Mouse (Mus musculus) MEL (cell line): Measurements from ENCODE around the gene Myo1g. TPM values are rescaled to one million over a fixed set of nuclear protein-coding genes. Genes with fewer than 3 reads are reported as not detected.

ENCODE experiments used
- DNase-seq: peaks from one replicate; pipeline ENCODE4 v3.0.0; 2011; ENCODE audit warnings: low read depth, low spot score
- H3K27ac ChIP-seq: 2 replicates; pipeline ENCODE4 v1.5.1; 2012; ENCODE audit warnings: low read depth, mild to moderate bottlenecking, control low read depth, low read length, moderate library complexity; ENCODE audit not compliant: control insufficient read depth
- H3K27me3 ChIP-seq, 2 experiments: fragments of 150-350 bp in 1 of 2; sonication (generic) in 1 of 2; 2 replicates each; pipeline ENCODE4 v1.6.1; 2012; ENCODE audit warnings: low read length in 2 of 2, mild to moderate bottlenecking in 2 of 2, improper control_type of control experiment in 1 of 2, moderate library complexity in 1 of 2; ENCODE audit not compliant: insufficient read depth in 2 of 2, control insufficient read depth in 1 of 2
- H3K36me3 ChIP-seq, 2 experiments: 2 replicates each; pipeline ENCODE4 v1.6.1; 2012 to 2014; ENCODE audit warnings: low read length in 2 of 2, improper control_type of control experiment in 1 of 2, inconsistent platforms in 1 of 2, mild to moderate bottlenecking in 1 of 2; ENCODE audit not compliant: insufficient read depth in 2 of 2, control insufficient read depth in 1 of 2
- H3K4me1 ChIP-seq, 2 experiments: fragments of 150-350 bp in 1 of 2; sonication (generic) in 1 of 2; 2 replicates each; pipeline ENCODE4 v1.6.1; 2012; ENCODE audit warnings: low read length in 2 of 2, improper control_type of control experiment in 1 of 2, mild to moderate bottlenecking in 1 of 2; ENCODE audit not compliant: insufficient read depth in 2 of 2, control insufficient read depth in 1 of 2
- H3K4me3 ChIP-seq, 2 experiments: fragments of 150-350 bp in 1 of 2; sonication (generic) in 1 of 2; 2 replicates each; pipeline ENCODE4 v1.5.1; 2012; ENCODE audit warnings: low read depth in 2 of 2, low read length in 2 of 2, mild to moderate bottlenecking in 2 of 2, moderate library complexity in 2 of 2, control low read depth in 1 of 2, improper control_type of control experiment in 1 of 2; ENCODE audit not compliant: control insufficient read depth in 1 of 2, insufficient read depth in 1 of 2
- H3K79me2 ChIP-seq: 2 replicates; pipeline ENCODE4 v1.6.1; 2012; ENCODE audit warnings: mild to moderate bottlenecking, low read length, moderate library complexity; ENCODE audit not compliant: control insufficient read depth, poor library complexity, insufficient read depth
- H3K9ac ChIP-seq: 2 replicates; pipeline ENCODE4 v1.6.1; 2012; ENCODE audit warnings: low read depth, mild to moderate bottlenecking, control low read depth, low read length, moderate library complexity; ENCODE audit not compliant: control insufficient read depth, poor library complexity, severe bottlenecking
- H3K9me3 ChIP-seq: fragments of 150-350 bp; sonication (generic); replicated peaks from 2 replicates; pipeline ENCODE4 v1.6.1; 2012; ENCODE audit warnings: mild to moderate bottlenecking, low read length, improper control_type of control experiment, moderate library complexity; ENCODE audit not compliant: insufficient read depth
- BHLHE40 ChIP-seq: IDR thresholded peaks from 2 replicates; pipeline ENCODE4 v1.6.1; 2012; ENCODE audit warnings: low read depth, mild to moderate bottlenecking, inconsistent platforms, low read length, improper control_type of control experiment, borderline replicate concordance
- CHD1 ChIP-seq: IDR thresholded peaks from 2 replicates; pipeline ENCODE4 v1.6.1; 2012; ENCODE audit warnings: low read depth, mild to moderate bottlenecking, inconsistent platforms, low read length, improper control_type of control experiment
- E2F4 ChIP-seq: IDR thresholded peaks from 2 replicates; pipeline ENCODE4 v1.6.1; 2011; ENCODE audit warnings: low read depth, low read length, improper control_type of control experiment, borderline replicate concordance
- GABPA ChIP-seq: IDR thresholded peaks from 2 replicates; pipeline ENCODE4 v1.6.1; 2012; ENCODE audit warnings: low read depth, mild to moderate bottlenecking, inconsistent platforms, low read length, improper control_type of control experiment, moderate library complexity
- GATA1 ChIP-seq: IDR thresholded peaks from 2 replicates; pipeline ENCODE4 v1.6.1; 2011; ENCODE audit warnings: low read depth, low read length, improper control_type of control experiment
- KAT2A ChIP-seq: conservative IDR thresholded peaks from 2 replicates; pipeline ENCODE4 v1.6.1; 2012; ENCODE audit warnings: low read depth, low read length, improper control_type of control experiment, inconsistent platforms
- MAX ChIP-seq: IDR thresholded peaks from 2 replicates; pipeline ENCODE4 v1.6.1; 2011; ENCODE audit warnings: low read length, improper control_type of control experiment
- MXI1 ChIP-seq: IDR thresholded peaks from 2 replicates; pipeline ENCODE4 v1.6.1; 2011; ENCODE audit warnings: mild to moderate bottlenecking, low read depth, low read length, improper control_type of control experiment
- MYB ChIP-seq: IDR thresholded peaks from 2 replicates; pipeline ENCODE4 v1.6.1; 2011; ENCODE audit warnings: mild to moderate bottlenecking, low read depth, low read length, improper control_type of control experiment
- MYC ChIP-seq: IDR thresholded peaks from 2 replicates; pipeline ENCODE4 v1.6.1; 2011; ENCODE audit warnings: low read depth, mild to moderate bottlenecking, low read length, improper control_type of control experiment, moderate library complexity
- NELFE ChIP-seq: IDR thresholded peaks from 2 replicates; pipeline ENCODE4 v1.6.1; 2011; ENCODE audit warnings: low read depth, low read length, improper control_type of control experiment
- NRF1 ChIP-seq: IDR thresholded peaks from 2 replicates; pipeline ENCODE4 v1.6.1; 2014; ENCODE audit warnings: low read depth, mild to moderate bottlenecking, inconsistent platforms, low read length, improper control_type of control experiment, moderate library complexity; ENCODE audit not compliant: poor library complexity, insufficient read depth, severe bottlenecking
- POLR2AphosphoS2 ChIP-seq: IDR thresholded peaks from 2 replicates; pipeline ENCODE4 v1.6.1; 2011; ENCODE audit warnings: low read length, improper control_type of control experiment
- RAD21 ChIP-seq: IDR thresholded peaks from 2 replicates; pipeline ENCODE4 v1.6.1; 2011; ENCODE audit warnings: mild to moderate bottlenecking, low read depth, low read length, improper control_type of control experiment
- SMC3 ChIP-seq: IDR thresholded peaks from 2 replicates; pipeline ENCODE4 v1.6.1; 2011; ENCODE audit warnings: low read depth, low read length, improper control_type of control experiment
- TAL1 ChIP-seq: IDR thresholded peaks from 2 replicates; pipeline ENCODE4 v1.6.1; 2012; ENCODE audit warnings: mild to moderate bottlenecking, inconsistent platforms, low read length, moderate library complexity, mixed read lengths
- USF1 ChIP-seq: IDR thresholded peaks from 2 replicates; pipeline ENCODE4 v1.6.1; 2014; ENCODE audit warnings: low read depth, mild to moderate bottlenecking, inconsistent platforms, low read length, improper control_type of control experiment, moderate library complexity
- USF2 ChIP-seq, 2 experiments: IDR thresholded peaks; 2 replicates each; pipeline ENCODE4 v1.6.1; 2011 to 2012; ENCODE audit warnings: improper control_type of control experiment in 2 of 2, low read length in 2 of 2, borderline replicate concordance in 1 of 2, inconsistent platforms in 1 of 2, low read depth in 1 of 2, mild to moderate bottlenecking in 1 of 2; ENCODE audit not compliant: insufficient read depth in 1 of 2
- ZKSCAN1 ChIP-seq: IDR thresholded peaks from 2 replicates; pipeline ENCODE4 v1.6.1; 2012; ENCODE audit warnings: low read depth, mild to moderate bottlenecking, inconsistent platforms, low read length, improper control_type of control experiment, moderate library complexity
- ZMIZ1 ChIP-seq: IDR thresholded peaks from 2 replicates; pipeline ENCODE4 v1.6.1; 2012; ENCODE audit warnings: low read depth, mild to moderate bottlenecking, inconsistent platforms, low read length, improper control_type of control experiment, moderate library complexity
- polyA plus RNA-seq, 2 experiments: library from polyadenylated mRNA; stranded (reverse) in 1 of 2; unstranded in 1 of 2; fragments of >175 nt in 1 of 2; fragments of >200 nt in 1 of 2; gene quantifications; 2 replicates each; pipeline versions ENCODE4 v1.2.1 to v1.2.4; 2012; ENCODE audit warnings: low replicate concordance in 2 of 2, low read depth in 1 of 2; ENCODE audit not compliant: insufficient read length in 2 of 2, insufficient read depth in 1 of 2, missing spikeins in 1 of 2
- total RNA-seq: library from RNA; depleted of rRNA; stranded (reverse); fragments of 300-350 nt; gene quantifications from 2 replicates; pipeline ENCODE4 v1.2.3, GENCODE M21; 2012

Gene Myo1g
- total and polyA plus RNA-seq, 3 experiments = 19.4 to 33.3 TPM; not detected in 1

DNA sequence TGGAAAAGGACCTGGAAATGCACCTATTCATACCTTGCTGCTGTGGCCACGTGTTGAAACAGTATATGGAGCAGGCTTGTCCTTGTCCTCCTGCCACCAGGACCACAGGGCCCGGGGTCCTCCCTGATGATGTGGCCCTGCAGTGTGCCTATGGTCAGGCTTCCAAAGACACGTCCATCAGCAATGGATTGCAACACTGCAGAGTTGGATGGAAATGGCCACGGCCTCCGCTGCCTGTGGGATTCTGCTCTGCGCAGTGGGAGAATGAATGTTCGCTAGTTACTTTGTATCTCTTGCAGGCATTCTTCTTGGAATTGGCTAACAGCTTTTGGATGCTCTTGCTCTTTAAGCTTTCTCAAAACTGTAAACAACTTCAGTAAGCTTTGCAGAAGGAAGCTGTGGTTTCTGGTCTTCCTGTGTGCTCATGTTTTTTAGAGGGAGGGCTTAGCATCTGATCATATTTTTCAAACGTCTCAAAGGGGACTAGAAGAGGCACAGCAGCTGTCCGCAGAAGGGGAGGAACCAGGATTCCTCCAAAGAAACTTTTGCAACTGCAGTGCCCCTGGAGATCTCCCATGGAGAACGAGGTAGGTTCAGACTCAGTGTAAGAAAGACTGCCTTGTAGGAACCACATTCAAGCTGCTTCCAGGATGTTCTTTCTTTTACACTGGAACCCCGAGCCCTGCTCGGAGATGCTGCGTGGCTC is 40.0 kb upstream of the Myo1g start (continued):
- no peak; the same call in 1 of the 2 replicates for TF ChIP-seq POLR2AphosphoS2
- TF ChIP-seq BHLHE40 = peak; percentile 45; the same call in 1 of the 2 replicates
- TF ChIP-seq NELFE = peak; percentile 37; the same call in 1 of the 2 replicates

DNA sequence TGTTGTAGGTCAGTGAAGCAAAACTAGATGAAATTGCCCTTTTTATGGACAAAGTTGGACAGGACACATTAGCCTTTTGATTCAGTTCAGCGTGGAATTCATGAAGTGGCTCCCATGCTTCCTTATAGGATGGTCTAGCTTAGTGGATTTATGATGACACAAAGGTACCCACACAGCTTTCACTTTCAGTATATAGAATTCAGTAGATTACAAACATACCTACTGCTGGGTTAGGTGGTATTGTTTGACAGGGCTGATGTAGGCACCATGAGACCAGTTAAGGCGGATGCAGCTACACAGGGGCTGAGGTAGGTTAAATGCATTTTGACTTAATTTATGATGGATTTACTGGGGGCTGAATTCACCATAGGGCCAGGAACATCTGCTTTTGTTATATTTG is 39.2 kb upstream of the Myo1g start:
- Histone ChIP-seq H3K4me1 (peaks cover 45 to 52% of the 10 kb centered on the region in 2 experiments), H3K27ac (peak overlapping the region; percentile 68), H3K4me3 (no peak overlapping the region; a peak in 1 of 4 replicates), H3K9me3 (no peaks in the 10 kb centered on the region), H3K27me3 (no peaks in the 10 kb centered on the region), H3K36me3 (peaks cover 2 to 47% of the 10 kb centered on the region in 2 experiments), H3K79me2 (peaks cover 64% of the 10 kb centered on the region), H3K9ac (peak overlapping the region; percentile 2; the same call in 1 of the 2 replicates)
- no peak for DNase-seq
- TF ChIP-seq MYB = no peak
- no peak for TF ChIP-seq E2F4
- TF ChIP-seq MAX = no peak
- no peak for TF ChIP-seq POLR2AphosphoS2
- TF ChIP-seq CHD1 = no peak
- TF ChIP-seq KAT2A = no peak
- TF ChIP-seq USF2 (IDR thresholded peaks at IDR 0.05; ENCODE audit: borderline replicate concordance in 1 of 2, insufficient read depth in 1 of 2, low read depth in 1 of 2, low read length in 2 of 2) = no peak
- no peak for TF ChIP-seq ZKSCAN1
- no peak for TF ChIP-seq MYC
- no peak for TF ChIP-seq GABPA
- TF ChIP-seq USF1 = no peak
- no peak for TF ChIP-seq GATA1
- TF ChIP-seq NRF1 = no peak
- no peak for TF ChIP-seq SMC3
- TF ChIP-seq RAD21 = no peak
- no peak; the same call in 1 of the 2 replicates for TF ChIP-seq MXI1
- no peak for TF ChIP-seq TAL1
- no peak for TF ChIP-seq ZMIZ1
